Mouse (Mus musculus) adrenal gland, postnatal 14 days (tissue): ENCODE data around the gene E130309D02Rik. TPM values are rescaled to one million over a fixed set of nuclear protein-coding genes. Genes with fewer than 3 reads are reported as not detected.

Experiments used
- DNase-seq: peaks from one replicate; pipeline ENCODE4 v3.0.0; 2021; ENCODE audit warnings: mixed read lengths
- total RNA-seq: library from RNA; stranded (reverse); gene quantifications from 2 replicates; pipeline ENCODE4 v1.2.3, GENCODE M21; 2021

The E130309D02Rik gene
- total RNA-seq, 1 experiment from 2014 or later = 24.5 TPM

DNA sequence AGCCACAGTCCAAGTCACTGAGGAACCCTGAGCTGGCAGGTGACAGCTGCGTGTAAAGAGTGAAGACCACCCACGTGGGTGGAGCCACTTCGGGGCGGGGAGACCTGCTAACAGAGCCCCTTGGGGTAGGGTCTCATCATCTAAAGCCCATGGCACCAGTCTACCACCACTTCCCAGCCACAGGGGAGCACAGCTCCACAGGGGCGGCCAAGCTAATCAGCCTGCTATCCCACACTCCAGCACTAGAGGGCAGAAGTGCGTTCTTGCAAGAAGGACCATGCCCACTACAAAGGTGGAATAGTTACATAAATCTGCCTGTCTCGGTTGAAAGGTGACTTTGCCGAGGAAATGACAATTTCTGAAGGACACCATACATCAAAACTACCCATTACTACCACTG is 3.3 kb downstream of the E130309D02Rik start:
- peak; percentile 83 for DNase-seq

DNA sequence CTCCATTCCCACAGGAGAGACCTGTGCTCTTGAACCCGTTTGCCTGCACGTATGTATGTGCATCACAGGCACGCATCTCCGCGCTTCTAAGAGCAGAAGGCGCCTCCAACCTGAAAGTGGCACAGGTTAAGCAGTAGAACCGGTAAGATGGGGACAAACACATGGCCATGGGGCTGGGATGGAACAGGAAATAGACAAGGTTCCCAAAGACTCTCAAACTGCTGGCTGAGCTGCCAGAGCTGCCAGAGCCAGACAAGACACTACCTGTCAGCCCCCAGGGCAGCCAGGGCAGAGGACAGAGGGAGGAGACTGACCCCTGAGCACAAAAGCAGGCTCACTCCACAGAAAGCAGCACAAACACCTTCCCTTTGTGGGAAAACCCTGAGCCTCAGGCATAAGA is 5.2 kb downstream of the E130309D02Rik start:
- DNase-seq = no peak

DNA sequence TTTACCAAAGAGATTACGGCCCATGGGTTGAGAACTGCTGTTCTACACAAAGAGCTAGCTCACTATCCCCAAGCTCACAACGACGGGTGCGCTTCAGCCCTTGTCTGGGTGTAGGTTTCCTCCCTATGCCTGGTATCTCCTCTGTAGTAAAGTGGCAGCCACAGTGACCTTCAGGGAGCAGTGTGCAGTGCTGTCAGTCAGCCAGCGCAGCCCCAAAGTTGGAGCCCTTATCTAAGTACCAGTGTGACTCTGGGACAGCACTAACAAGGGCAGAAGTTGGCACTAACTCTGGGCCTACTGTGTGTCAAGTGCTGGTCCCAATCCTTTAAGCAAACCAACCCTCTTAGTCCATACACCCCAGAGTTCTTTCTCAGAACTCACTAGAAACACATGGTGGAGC is 6.3 kb downstream of the E130309D02Rik start:
- no peak for DNase-seq

DNA sequence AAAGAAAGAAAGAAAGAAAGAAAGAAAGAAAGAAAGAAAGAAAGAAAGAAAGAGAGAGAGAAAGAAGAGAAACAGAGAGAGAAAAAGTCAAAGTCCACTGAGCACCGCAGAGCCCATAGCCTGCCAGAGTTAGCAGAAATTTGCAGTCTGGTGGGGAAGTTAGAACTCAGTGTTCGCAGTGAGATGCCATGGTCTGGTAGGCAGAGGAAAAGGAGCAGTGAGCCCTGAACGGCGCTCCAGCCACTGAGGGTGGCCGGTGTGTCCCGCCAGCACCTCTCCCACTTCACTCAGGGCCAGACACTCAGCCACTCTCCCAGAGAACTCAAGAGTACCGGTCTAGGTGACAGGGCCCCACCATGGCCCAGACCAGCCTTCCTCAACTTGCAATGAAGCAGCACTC is 10.9 kb downstream of the E130309D02Rik start:
- no peak for DNase-seq

DNA sequence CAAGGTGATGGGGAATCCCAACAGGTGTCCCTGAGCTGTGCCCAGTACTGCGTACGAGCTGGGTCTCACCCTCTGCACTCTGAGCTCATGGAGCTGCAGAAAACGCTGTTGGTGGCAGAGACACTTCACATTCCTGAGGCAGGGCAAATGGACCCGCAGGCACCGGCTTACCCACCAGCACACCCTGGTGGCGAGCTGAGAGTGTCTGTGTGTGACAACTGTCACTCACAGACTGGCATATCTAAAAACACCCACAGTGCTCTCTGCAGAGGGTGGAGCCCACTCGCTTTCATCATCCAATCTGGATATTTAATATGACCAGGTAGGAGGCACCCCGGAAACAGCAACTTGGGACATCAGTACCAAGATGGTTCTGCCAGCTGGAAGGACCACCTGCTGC is 13.9 kb downstream of the E130309D02Rik start:
- no peak for DNase-seq

DNA sequence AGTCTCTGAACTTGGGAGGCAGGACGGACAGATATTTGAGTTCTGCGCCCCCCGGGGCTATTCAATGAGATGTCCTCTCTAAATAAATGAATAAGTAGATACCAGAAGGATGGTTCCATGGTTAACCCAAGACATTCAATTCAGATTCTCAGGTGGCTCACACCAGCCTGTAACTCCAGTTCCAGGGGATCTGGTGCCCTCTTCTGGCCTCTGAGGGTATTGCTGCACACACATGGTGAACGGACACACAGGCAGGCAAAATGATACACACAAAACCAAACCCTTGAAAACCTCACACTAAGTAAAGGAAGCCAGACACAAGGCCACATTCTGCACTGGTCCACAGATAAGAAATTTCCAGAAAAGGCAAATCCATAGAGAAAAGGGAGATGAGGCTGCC is 15.5 kb downstream of the E130309D02Rik start:
- peak; percentile 73 for DNase-seq

DNA sequence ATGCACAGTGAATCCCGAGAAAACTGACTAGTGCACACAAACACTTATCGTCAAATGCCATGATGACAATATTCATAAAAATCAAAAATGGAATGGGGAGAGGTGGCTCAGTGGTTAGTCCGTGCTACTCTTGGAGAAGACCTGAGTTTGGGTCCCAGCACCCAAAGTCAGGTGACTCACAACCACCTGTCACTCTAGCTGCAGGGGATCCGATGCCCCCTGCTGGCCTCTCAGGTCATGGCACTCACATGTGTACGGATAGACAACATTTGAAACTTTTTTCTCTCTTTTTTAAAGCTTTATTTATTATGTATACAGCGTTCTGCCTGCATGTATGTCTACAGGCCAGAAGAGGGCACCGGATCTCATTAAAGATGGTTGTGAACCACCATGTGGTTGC is 16.8 kb downstream of the E130309D02Rik start:
- no peak for DNase-seq

DNA sequence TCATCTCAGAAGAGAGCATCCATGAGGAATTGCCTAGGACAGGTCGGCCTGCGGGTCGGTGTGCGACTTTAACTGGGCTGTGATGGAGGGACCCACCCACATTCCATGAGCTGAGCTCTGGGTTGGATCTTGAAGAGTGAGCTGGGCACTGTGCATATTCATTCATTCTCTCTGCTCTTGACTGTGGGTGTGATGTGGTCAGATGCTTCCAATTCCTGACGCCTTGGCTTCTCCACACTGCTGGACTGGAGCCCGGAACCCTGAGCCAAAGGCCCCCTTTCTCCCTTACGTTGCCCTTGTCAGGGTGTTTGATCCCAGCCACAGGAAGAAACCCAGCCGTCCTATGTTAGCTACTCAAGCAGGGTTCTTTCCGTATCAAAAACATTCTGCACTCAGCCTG is 17.2 kb downstream of the E130309D02Rik start:
- DNase-seq = no peak

DNA sequence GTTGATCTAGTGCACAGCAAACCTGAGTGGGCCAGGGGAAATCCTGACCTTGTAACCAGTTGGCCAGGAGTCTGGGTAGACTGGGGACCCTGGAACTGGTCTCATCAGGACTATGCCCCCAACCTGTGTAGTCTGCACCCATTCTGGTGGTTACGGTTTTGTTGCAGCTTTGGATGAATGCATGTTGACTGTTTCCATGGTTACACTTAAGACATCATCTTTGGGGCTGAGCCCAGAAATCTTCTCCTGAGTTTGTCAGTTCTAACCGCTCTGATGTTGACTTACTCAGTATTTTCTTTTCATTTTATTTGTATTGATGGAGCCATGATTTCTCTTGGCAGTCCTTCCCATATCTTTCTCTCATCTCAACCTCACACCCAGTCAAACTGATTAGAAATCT is 19.8 kb downstream of the E130309D02Rik start:
- DNase-seq = no peak

DNA sequence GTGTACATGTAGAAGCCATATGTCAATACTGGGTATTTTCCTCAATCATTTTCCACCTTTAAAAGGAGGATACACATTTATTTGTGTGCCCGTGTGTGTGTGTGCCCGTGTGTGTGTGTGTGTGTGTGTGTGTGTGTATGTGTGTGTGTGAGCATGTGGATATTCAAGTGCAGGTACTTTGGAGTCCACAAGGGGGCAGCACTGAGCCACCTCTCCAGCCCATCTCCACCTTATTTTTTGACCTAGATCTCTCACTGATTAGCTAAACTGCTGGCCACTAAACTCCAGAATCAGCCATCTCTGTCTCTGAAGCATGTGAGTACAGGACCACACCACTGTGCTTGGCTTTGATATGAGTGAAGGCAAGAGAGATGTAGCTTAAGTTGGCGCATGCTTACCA is 20.3 kb downstream of the E130309D02Rik start:
- DNase-seq = no peak

DNA sequence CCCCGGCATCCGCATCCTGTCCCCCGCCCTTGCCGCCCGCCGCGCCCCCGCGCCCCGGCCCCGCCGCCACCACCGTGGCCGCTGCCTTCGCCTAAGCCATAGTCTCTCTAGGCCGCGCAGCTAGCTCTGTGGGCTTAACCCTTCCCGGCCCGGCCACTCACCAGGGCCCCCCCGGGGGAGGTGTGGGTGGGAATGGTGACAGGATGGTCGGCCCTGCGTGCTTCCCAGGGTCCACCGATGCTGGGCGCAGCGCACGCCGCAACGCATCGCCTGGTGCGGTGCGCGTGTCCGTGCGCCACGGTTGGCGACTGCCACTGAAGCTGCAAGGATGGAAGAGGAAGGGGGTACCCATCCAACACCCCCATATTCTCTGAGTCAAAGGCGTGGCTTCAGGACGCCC is 21.8 kb downstream of the E130309D02Rik start, which contains the start of gene Zfp853:
Gene Zfp853 (minus strand): TSS at position 220 of the 400 bp plus-strand sequence.
- DNase-seq = peak; percentile 47

DNA sequence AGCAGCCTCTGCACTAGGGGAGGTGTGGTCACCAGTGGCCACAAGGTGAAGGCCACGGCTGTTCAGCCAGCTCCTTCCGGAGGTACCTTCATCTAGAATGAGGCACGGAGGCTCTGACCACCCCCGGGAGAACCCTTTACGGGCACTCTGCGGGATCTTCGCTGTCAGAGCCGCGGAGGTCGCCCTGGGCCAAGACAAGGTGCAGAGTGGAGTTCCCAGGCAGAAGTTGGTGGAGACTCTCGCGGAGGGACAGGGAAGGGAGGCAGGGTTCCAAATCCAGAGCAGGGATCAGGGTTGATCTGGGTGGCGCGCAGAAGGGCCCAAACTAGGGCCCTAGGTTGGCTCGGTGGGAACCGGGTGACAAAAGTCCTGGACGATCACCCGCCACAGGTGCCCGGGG is 22.3 kb downstream of the E130309D02Rik start:
- no peak for DNase-seq

DNA sequence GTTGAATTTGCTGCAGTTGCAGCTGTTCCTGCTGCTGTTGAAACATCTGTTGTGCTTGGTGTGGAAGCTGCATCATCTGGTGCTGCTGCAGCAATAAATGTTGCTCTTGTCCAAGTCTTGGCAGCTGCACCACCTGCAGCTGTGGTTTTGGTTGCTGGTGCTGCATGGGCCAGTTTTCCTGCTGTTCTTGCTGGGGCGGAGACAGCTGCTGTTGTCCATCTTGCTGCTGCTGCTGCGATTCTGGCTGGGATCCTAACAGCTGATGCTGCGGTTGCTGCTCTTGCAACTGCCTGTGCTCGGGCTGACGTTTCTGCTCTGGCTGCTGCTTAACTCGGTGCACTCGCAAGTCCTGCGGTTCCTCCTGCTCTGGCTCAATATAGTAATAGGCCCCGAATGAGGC is 25.9 kb downstream of the E130309D02Rik start:
- no peak for DNase-seq

DNA sequence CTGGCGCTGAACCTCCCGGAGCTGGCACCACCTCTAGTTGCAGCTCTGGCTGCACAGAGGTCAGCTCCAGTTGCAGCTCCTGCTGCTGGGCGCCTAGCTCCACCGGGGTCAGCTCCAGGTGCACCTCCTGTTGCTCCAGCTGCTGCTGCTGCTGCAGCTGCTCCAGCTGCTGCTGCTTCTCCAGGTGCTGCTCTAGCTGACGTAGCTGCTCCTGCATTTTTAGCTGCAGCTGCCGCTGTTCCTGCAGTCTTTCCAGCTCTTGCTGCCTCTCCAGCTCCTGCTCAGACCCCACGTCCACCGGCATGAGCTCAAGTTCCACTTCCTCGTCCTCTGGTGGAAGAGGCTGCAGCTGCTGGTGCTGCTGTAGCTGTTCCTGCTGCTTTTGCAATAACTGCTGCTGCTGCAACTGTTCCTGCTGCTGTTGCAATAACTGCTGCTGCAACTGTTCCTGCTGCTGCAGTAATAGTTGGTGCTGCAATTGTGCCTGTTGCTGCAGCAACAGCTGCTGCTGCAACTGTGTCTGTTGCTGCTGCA is 26.7 kb downstream of the E130309D02Rik start:
- no peak for DNase-seq

DNA sequence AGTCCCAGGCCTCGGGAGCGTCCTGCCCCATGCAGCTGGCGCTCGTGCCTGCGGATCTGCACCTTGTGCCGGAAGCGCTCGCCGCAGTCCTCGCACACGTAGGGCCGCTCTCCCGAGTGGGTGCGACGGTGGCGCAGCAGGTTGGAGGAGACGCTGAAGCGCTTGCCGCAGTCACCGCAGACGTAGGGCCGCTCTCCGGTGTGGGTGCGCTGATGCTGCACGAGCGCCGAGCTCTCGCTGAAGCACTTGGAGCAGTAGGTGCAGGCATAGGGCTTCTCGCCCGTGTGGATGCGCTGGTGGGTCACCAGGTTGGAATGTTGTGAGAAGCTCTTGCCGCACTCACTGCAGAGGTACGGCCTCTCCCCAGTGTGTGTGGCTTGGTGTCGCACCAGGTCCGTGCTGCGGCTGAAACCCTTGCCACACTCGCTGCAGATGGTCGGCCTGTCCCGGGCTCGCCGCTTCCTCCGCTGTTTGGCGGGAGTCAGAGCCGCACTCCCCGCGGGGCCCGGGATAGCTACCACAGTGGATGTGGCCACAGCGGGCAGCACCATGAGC is 27.3 kb downstream of the E130309D02Rik start:
- peak; percentile 31 for DNase-seq

DNA sequence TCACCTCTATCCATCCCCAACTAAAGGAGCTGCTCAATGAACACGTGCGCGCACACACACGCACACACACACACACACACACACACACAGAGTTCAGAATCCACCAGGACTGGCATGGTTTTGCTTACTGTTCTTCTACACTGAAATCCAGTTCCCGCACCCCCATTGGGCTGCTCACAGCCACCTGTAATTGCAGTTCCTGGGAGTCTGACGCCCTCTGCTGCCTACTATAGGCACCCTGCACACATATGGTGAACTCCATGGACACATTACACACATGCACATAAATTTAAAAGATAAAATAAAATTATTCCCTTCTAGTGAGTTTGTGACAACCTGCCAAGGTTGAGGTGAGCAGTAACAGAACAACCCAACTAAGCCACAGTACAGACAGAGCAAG is 30.4 kb downstream of the E130309D02Rik start:
- no peak for DNase-seq

DNA sequence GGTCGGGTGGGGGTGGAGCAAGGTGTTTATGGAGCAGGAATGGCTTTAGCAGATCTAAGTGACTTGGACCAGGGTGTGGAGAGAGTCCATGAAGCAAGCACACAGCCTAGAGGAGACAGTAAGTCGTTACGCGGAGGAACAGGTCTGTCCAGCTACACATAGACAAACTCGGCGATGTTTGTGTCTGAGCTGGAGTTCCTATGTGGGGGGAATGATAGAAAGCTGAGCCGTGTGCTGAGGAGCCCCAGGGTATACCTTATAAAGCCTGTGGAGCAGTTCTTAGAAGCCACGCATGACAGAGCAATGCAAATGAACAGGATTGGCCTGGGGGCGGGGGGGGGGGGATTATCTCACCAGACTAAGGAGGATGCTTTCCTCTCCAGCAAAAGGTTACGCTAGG is 35.9 kb downstream of the E130309D02Rik start:
- no peak for DNase-seq

DNA sequence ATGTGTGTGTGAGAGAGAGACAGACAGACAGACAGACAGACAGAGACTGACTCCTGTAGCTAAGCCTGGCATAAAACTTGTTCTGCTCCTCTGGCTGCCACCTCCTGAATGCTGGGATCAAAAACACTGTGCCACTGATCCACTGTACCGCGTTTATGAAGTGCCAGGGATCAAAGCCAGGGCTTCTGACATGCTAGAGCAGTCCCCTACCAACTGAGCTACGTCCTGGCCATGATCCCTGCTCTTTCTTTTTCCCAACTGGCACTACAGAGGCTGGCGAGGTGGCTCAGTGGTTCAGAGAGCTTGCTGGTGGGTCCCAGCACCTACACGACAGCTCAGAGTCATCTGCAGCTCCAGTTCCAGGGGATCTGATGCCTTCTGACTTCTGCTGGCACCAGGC is 39.4 kb downstream of the E130309D02Rik start:
- DNase-seq = no peak

DNA sequence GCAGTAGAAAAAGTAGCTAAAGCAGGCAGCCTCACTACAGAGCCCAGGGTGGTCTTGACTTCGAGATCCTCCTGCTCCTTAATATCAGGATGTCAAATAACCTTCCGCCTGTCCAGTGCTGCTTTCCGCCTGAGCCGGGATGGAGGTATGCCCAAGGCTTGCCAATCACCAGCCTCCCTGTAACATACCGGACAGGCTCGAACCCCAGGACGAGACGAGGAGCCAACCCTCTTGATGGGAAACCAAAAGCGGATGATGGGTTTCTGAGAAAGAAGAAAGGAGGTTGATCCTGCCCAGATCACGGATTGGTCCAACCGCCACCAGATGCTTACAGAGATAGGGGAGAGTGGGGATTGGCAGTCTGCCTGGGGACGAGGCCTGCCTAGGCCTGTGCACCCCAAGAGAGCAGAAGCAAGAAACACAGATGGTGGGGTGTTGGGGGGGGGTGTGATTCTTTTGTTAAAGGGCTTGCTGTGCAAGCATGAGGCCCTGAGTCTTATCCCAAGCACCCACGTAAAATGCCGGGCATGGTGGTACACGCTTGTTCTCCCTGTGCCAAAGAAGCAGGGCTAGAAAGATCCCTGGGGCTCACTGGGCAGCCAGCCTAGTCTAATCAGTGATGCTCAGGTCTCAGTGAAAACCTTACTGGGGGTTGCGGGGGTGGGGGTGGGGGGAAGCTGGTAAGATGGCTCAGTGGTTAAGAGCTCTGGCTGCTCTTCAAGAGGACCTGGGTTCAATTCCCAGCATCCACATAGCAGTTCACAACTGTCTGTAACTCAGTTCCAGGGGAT is 42.4 kb downstream of the E130309D02Rik start:
- DNase-seq = no peak

DNA sequence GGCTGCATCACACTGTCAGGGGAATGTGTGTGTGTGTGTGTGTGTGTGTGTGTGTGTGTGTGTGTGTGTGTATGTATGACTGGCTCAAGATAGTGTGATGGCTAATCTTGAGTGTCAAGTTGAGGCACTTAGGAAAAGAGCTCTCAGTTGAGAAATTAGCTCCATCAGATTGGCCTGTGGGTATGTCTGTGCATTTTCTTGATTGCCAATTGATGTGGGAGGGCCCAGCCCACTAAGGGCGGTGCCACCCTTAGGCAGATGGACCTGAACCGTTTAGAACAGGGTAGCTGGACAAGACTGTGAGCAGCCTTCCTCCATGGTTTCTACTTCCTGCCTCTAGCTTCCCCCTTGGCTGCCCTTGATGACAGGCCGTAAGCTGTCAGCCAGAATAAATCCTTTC is 43.1 kb downstream of the E130309D02Rik start:
- no peak for DNase-seq

DNA sequence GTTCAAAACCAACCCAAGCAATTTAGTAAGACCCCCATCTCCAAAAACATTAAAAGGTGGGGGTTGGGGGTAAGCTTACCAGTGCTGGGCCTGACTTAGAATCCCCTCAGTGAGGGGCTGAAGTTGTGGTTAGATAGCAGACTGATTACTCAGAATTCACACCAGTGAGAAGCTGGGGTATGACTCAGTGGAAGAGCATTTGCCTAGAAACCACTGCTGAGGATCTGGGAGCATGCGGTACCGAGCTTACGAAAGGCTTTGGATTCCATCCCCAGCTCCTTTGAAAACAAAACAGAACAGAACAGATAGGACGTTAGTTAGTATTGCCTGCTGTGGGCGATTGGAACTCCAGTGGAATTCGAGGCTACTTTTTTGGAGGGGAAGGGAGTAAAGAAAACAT is 43.5 kb downstream of the E130309D02Rik start:
- DNase-seq = no peak

DNA sequence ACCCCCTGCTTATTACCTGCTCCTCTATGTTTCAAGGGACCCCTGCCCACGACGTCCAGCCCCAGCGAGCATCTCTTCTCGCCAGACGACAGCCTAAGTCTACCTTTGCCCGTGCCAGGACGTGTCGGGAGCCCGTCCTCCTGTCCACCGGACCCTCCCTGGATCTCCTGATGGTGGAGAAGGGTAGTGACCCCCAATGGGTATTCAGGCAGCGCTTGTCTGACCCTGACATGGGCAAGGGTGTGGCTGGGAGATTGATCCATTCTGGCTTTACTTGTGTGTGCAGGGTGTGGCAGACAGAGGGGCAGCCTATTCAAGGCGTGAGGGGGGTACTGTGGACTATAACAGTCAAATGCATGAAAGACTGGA is 45.0 kb downstream of the E130309D02Rik start:
- no peak for DNase-seq

DNA sequence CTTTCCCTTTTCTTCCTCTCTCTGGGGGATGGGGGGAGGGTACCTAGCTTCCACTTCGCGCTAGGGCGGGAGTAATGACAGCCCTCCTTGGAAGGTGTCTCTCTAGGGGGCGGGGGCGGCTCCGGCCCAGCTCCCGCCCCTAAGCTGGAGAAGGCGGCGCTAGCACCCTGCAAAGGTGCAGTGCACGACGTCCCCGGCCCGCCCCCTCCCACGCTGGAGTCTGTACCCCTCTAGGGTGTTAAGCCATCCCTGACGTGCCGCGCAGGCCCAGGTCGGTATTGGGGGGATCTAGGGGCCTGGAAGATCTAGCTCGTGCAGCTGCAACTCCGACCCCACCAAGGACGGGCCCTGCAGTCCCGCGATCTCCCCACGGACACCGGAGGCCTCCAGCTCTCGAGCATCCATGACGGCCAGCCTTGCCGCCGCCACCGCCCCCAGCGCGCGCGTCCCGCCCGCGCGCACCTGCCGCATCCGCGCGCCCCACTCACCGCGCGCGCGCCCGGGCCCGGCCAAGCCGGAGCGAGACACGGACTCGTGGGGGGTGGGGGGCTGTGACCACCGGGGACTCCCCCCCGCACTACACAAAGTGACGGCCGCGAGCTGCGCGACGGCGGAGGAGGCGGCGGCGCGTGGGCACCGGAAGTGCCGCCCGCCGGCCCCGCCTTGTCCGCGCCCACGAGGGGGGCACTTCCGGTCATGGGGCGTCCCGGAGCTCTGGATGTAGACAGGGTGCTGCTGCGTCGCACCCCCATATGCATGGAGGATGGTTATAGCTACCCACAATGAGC is 45.6 kb downstream of the E130309D02Rik start, which contains the start of gene Zfp316:
Gene Zfp316 (minus strand): TSS at position 660 of the 788 bp plus-strand sequence.
- peak; percentile 87 for DNase-seq
